Mouse (Mus musculus) liver, embryonic 12.5 days (tissue): ENCODE results near the gene Zfp740. TPM values are rescaled to one million over a fixed set of nuclear protein-coding genes. Genes with fewer than 3 reads are reported as not detected.

ENCODE experiments used
- ATAC-seq: fragments of 200-750 bp; cut with Nextera tagmentation; 2 replicates; pipeline ENCODE4 v1.8.0; 2017; ENCODE audit warnings: moderate number of reproducible peaks, mild to moderate bottlenecking, moderate library complexity
- H3K27ac ChIP-seq: fragments of 300-500 bp; sonication (generic); 2 replicates; pipeline ENCODE4 v1.5.1; 2016; ENCODE audit warnings: mild to moderate bottlenecking
- H3K27me3 ChIP-seq: fragments of 300-500 bp; sonication (generic); replicated peaks from 2 replicates; pipeline ENCODE4 v1.6.1; 2016; ENCODE audit warnings: mild to moderate bottlenecking, moderate library complexity
- H3K36me3 ChIP-seq: fragments of 300-500 bp; sonication (generic); 2 replicates; pipeline ENCODE4 v1.6.1; 2016; ENCODE audit warnings: mild to moderate bottlenecking, moderate library complexity
- H3K4me1 ChIP-seq: fragments of 300-500 bp; sonication (generic); 2 replicates; pipeline ENCODE4 v1.6.1; 2016
- H3K4me2 ChIP-seq: fragments of 300-500 bp; sonication (generic); 2 replicates; pipeline ENCODE4 v1.6.1; 2016; ENCODE audit warnings: mild to moderate bottlenecking, moderate library complexity
- H3K4me3 ChIP-seq: fragments of 300-500 bp; sonication (generic); 2 replicates; pipeline ENCODE4 v1.5.1; 2016; ENCODE audit warnings: mild to moderate bottlenecking, moderate library complexity
- H3K9ac ChIP-seq: fragments of 300-500 bp; sonication (generic); 2 replicates; pipeline ENCODE4 v1.6.1; 2016; ENCODE audit warnings: mild to moderate bottlenecking, moderate library complexity
- H3K9me3 ChIP-seq: fragments of 300-500 bp; sonication (generic); replicated peaks from 2 replicates; pipeline ENCODE4 v1.6.1; 2016; ENCODE audit warnings: mild to moderate bottlenecking, moderate library complexity
- WGBS: fragments of 180-500 bp; shearing (Covaris S2); methylation state at CpG from one replicate; pipeline ENCODE4 v1.1.7; 2016; ENCODE audit not compliant: insufficient replicate concordance; 5-methylcytosine and 5-hydroxymethylcytosine counted together
- polyA plus RNA-seq: library from polyadenylated mRNA; unstranded; fragments of >200 nt; fragmentation: Nextera tagmentation; extraction: Ambion mirVana; gene quantifications from 2 replicates; pipeline ENCODE4 v1.2.1, GENCODE M21; 2016

Gene Zfp740
- polyA plus RNA-seq, 1 experiment from 2014 or later: 31.2 TPM

GRCm38 (mm10) chr15:102235371-102236027 is 32.5 kb downstream of the Zfp740 start:
- Histone ChIP-seq H3K27ac (peak overlapping the region; percentile 21; the same call in 1 of the 2 replicates), H3K9me3 (no peaks in the 10 kb centered on the region), H3K27me3 (peaks cover 27% of the 10 kb centered on the region), H3K4me3 (peak overlapping the region; percentile 24), H3K9ac (no peak overlapping the region), H3K4me2 (peak overlapping the region; percentile 51), H3K4me1 (peaks cover 57% of the 10 kb centered on the region), H3K36me3 (peaks cover 6% of the 10 kb centered on the region)
- ATAC-seq: no peak
- WGBS: 29% methylated on average over 21 of the region's 21 CpGs

DNA sequence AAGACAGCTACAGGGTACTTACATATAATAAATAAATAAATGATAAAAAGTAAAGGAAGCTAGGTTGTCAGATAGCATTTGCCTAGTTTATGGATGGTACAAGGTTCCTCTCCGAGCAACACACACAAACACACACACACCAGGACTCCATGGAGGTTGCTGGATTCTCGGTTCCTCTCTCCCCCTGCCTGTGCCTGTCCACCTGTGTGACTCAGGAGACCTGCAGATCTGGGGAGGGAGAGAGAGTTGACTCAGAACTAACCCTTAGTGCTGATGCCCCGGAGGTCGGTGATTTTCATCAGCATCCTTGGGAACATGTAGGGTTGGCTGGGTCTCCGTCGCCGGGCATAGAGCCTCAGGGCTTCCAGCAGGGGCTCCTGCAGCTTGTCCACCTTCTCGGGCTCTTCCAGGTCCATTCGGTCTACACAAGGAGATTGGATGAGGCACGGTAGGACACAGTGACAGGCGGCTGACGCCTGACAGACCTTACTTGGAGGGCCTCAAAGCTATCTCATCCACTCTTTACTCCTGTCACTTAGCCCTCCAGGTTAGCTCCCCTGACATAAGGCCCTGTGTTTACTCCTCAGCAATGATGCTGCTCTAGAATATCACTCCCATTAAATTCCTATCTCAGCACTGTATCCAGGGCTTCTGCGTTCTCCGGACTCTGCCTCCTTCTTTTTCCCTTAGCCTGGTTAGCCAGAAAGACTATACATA is 35.7 kb downstream of the Zfp740 start:
- peaks cover 6% of the 10 kb centered on the region for H3K36me3 ChIP-seq
- no peak overlapping the region for H3K9ac ChIP-seq
- 71% methylated on average over 14 of the region's 14 CpGs for WGBS
- H3K4me3 ChIP-seq: no peak overlapping the region
- no peak overlapping the region for H3K27ac ChIP-seq
- no peaks in the 10 kb centered on the region for H3K9me3 ChIP-seq
- ATAC-seq: no peak
- H3K4me1 ChIP-seq: peaks cover 39% of the 10 kb centered on the region
- no peak overlapping the region for H3K4me2 ChIP-seq
- H3K27me3 ChIP-seq: peaks cover 59% of the 10 kb centered on the region

- WGBS: 9% methylated on average over 9 of the region's 9 CpGs
- ATAC-seq: peak; percentile 45; the same call in 1 of the 2 replicates
Observed at GRCm38 (mm10) chr15:102239260-102239590, 36.2 kb downstream of the Zfp740 start.

GRCm38 (mm10) chr15:102239851-102240250 is 36.8 kb downstream of the Zfp740 start:
- H3K27me3 ChIP-seq: peaks cover 71% of the 10 kb centered on the region

More at GRCm38 (mm10) chr15:102239260-102239590, 36.2 kb downstream of the Zfp740 start:
- H3K9ac ChIP-seq: no peak overlapping the region
- H3K36me3 ChIP-seq: peaks cover 6% of the 10 kb centered on the region
- no peaks in the 10 kb centered on the region for H3K9me3 ChIP-seq
- H3K27ac ChIP-seq: no peak overlapping the region
- peaks cover 39% of the 10 kb centered on the region for H3K4me1 ChIP-seq
- H3K4me3 ChIP-seq: no peak overlapping the region
- no peak overlapping the region for H3K4me2 ChIP-seq
- H3K27me3 ChIP-seq: peaks cover 64% of the 10 kb centered on the region

DNA sequence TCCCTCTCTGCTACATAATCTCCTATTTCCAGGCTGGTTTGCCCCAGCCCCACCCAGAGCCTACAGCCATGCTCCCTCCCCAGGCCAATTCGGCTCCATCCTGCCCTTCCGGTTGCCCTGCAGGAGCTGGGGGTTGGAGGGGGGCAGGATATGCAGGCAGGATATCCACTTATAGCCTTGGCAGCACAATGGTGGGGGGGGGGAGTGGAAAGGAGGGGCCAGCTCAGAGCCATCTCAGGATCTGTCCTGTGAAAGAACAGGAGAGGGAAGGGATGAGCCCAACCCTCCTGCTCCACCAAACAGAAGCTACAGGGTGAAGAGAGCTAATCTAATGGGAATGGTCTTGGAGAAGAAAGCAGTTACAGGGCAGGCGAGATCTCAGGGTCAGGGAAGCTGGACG is 37.6 kb downstream of the Zfp740 start:
- Histone ChIP-seq H3K27ac (no peak overlapping the region), H3K9me3 (no peaks in the 10 kb centered on the region), H3K4me3 (no peak overlapping the region), H3K27me3 (peaks cover 73% of the 10 kb centered on the region), H3K4me1 (peaks cover 37% of the 10 kb centered on the region), H3K9ac (no peak overlapping the region), H3K36me3 (peaks cover 6% of the 10 kb centered on the region), H3K4me2 (no peak overlapping the region)
- ATAC-seq: 0 out of 2 replicates have a peak, but pooled peaks have one; percentile 4
- WGBS: 48% methylated on average over 4 of the region's 4 CpGs

More at GRCm38 (mm10) chr15:102239851-102240250, 36.8 kb downstream of the Zfp740 start:
- Histone ChIP-seq H3K4me2 (no peak overlapping the region), H3K9ac (no peak overlapping the region), H3K4me1 (peaks cover 37% of the 10 kb centered on the region), H3K4me3 (no peak overlapping the region), H3K27ac (no peak overlapping the region), H3K36me3 (peaks cover 6% of the 10 kb centered on the region), H3K9me3 (no peaks in the 10 kb centered on the region)
- ATAC-seq: no peak
- WGBS: 56% methylated on average over 11 of the region's 11 CpGs

DNA sequence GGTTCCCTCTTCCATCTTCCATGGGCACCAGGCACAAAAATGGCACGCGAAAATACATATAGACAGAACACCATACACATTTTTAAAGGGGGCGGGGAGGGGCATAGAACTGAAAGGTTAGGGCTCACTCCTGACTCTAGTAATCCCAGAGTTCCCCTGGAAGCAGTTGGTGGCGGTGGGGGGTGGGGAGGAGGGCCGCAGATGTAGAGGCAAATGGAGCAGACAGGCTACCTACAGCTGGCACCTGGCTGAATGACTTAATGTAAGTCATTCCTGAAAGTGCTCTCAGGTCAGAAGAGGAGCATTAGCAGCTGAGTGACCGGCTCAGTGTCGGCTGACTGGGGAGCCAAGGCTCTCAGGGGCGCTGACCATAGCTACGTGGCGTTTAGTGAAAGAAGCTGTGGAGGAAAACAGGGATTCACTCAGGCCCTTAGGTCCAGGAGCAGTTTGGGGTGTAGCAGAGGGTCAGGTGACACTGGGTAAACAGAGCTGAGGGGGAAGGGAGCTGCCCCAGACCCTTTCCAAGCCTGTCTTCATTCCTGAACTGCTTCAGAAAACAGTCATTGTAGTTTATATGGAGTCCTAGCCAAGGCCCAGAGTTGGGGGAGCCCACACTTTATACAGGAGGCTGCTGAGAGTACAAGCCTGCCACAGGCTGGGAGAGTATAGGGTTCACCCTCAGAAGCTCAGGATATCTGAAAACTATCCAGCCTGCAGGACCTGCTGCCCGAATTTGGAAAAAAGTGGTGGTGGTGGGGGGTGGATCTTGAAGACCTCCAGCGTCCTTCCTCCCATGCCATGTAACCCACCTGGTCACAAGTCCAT is 39.6 kb downstream of the Zfp740 start:
- H3K4me3 ChIP-seq: no peak overlapping the region
- H3K4me2 ChIP-seq: no peak overlapping the region
- H3K36me3 ChIP-seq: peaks cover 6% of the 10 kb centered on the region
- H3K9ac ChIP-seq: no peak overlapping the region
- no peak overlapping the region for H3K27ac ChIP-seq
- peaks cover 87% of the 10 kb centered on the region for H3K27me3 ChIP-seq
- no peaks in the 10 kb centered on the region for H3K9me3 ChIP-seq
- 44% methylated on average over 12 of the region's 12 CpGs for WGBS
- H3K4me1 ChIP-seq: peaks cover 50% of the 10 kb centered on the region
- no peak for ATAC-seq

DNA sequence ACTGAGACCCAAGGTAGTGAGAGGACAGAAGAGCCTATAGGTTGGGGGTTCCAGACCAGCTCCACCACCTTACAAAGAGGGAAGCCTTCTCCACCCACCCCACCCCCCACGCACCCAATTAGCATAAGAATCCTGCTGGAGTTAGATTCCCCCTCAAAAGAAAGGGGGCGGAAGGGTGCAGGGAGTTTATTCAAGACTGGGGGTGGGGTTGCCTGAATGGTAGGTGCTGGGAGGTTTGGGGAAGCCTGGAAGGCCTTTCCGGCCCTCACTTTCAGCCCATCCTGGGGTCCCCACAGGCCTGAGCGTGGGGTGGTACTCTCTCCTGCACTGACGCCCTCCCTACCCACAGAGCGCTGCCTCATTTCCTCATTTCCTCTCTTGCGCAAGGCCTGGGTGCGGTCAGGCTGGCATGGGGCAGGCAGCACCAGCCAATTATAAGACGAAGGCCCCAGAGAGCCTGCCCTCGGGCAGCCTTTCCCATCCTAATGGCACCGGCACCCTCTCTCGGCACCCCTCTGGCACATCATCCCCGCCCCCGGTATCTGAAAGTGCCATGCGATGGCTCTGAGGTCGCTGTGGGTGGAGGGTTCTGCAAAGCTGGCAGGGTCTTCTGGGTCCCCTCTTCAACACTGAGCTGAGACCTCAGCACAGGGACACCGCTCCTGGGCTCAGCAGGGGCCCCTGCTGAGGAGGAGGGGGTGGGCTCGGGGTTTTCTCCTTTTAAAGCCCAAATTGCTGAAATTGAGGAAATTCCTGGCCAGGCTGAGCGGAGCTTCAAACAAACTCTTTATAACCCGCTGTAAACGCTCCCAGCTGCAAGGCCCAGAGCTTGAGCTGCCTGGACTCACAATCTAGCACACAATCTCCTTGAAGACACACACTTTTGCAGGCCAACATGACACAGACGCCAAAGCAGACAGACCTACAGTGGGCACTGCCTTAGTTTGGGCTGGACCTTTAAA is 40.5 kb downstream of the Zfp740 start:
- H3K27me3 ChIP-seq: peaks cover 96% of the 10 kb centered on the region
- 12% methylated on average over 22 of the region's 22 CpGs for WGBS
- peaks cover 59% of the 10 kb centered on the region for H3K4me1 ChIP-seq
- H3K9ac ChIP-seq: no peak overlapping the region
- peak overlapping the region; percentile 20 for H3K27ac ChIP-seq
- H3K36me3 ChIP-seq: peaks cover 5% of the 10 kb centered on the region
- no peaks in the 10 kb centered on the region for H3K9me3 ChIP-seq
- peak overlapping the region; percentile 6; the same call in 1 of the 2 replicates for H3K4me3 ChIP-seq
- peak overlapping the region; percentile 46 for H3K4me2 ChIP-seq
- ATAC-seq: 0 out of 2 replicates have a peak, but pooled peaks have one; percentile 11

- ATAC-seq: no peak
- Histone ChIP-seq H3K36me3 (no peaks in the 10 kb centered on the region), H3K4me2 (peak overlapping the region; percentile 91), H3K4me1 (peaks cover 68% of the 10 kb centered on the region), H3K27me3 (peaks cover 98% of the 10 kb centered on the region), H3K27ac (peak overlapping the region; percentile 20; the same call in 1 of the 2 replicates), H3K9me3 (no peaks in the 10 kb centered on the region), H3K4me3 (peak overlapping the region; percentile 59), H3K9ac (peak overlapping the region; percentile 32; the same call in 1 of the 2 replicates)
- 31% methylated on average over 19 of the region's 19 CpGs for WGBS
Observed at GRCm38 (mm10) chr15:102244306-102245191, 41.5 kb downstream of the Zfp740 start.

DNA sequence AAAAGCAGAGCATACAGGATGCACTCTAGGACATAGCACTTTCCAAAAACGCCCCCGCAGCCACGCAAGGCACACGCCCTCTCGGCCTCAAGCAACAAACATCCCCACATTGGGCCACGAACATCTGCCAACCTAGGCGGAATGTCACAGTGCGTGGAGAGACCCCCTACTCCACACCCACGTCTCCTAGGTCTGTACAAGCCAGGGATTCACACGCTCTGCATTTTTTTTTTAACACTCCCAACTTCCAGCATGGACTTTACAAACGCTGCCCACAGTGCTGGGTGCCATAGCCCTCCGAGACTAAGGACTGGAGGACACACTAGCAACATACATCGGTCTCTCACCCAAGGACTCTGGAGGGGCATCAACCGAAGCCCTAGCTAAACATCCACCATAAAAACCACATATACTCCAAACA is 42.4 kb downstream of the Zfp740 start:
- ATAC-seq: no peak
- WGBS: 16% methylated on average over 14 of the region's 14 CpGs
- H3K27me3 ChIP-seq: peaks cover 100% of the 10 kb centered on the region
- peaks cover 70% of the 10 kb centered on the region for H3K4me1 ChIP-seq
- H3K4me2 ChIP-seq: peak overlapping the region; percentile 91
- H3K4me3 ChIP-seq: peak overlapping the region; percentile 59
- H3K36me3 ChIP-seq: no peaks in the 10 kb centered on the region
- H3K27ac ChIP-seq: peak overlapping the region; percentile 75; the same call in 1 of the 2 replicates
- H3K9me3 ChIP-seq: no peaks in the 10 kb centered on the region
- H3K9ac ChIP-seq: peak overlapping the region; percentile 23; the same call in 1 of the 2 replicates
